Mouse (Mus musculus) bone marrow, adult 2 months (tissue): Measurements from ENCODE around the gene Clptm1l. TPM values are rescaled to one million over a fixed set of nuclear protein-coding genes. Genes with fewer than 3 reads are reported as not detected.

ENCODE experiments used
- H3K27ac ChIP-seq: fragments of 200-500 bp; 2 replicates; pipeline ENCODE4 v1.5.1; 2012; ENCODE audit warnings: low read depth, mild to moderate bottlenecking, control low read depth, inconsistent platforms, low read length; ENCODE audit not compliant: control insufficient read depth, poor library complexity, insufficient read depth
- H3K4me1 ChIP-seq: fragments of 200-500 bp; 2 replicates; pipeline ENCODE4 v1.6.1; 2011; ENCODE audit warnings: low read length; ENCODE audit not compliant: control insufficient read depth, insufficient read depth
- H3K4me3 ChIP-seq: fragments of 200-500 bp; replicated peaks from 2 replicates; pipeline ENCODE3; 2011; ENCODE audit warnings: mild to moderate bottlenecking, low read depth, low read length, control low read depth; ENCODE audit not compliant: control insufficient read depth
- CTCF ChIP-seq: fragments of 200-500 bp; IDR thresholded peaks from 2 replicates; pipeline ENCODE4 v1.5.1; 2011; ENCODE audit warnings: low read length, control low read depth; ENCODE audit not compliant: control insufficient read depth, insufficient read depth
- POLR2A ChIP-seq: fragments of 200-500 bp; IDR thresholded peaks from 2 replicates; pipeline ENCODE4 v1.6.1; 2011; ENCODE audit warnings: low read depth, mild to moderate bottlenecking, control low read depth, low read length, borderline replicate concordance; ENCODE audit not compliant: control insufficient read depth
- WGBS: fragments of 180-500 bp; shearing (Covaris S2); methylation state at CpG from one replicate; pipeline ENCODE4 v1.1.7; 2018; 5-methylcytosine and 5-hydroxymethylcytosine counted together
- polyA plus RNA-seq: library from polyadenylated mRNA; stranded (reverse); fragments of >200 nt; gene quantifications from 2 replicates; pipeline ENCODE4 v1.2.4, GENCODE M21; 2011; ENCODE audit warnings: low replicate concordance; ENCODE audit not compliant: missing spikeins, insufficient read depth, insufficient read length

The Clptm1l gene
- polyA plus RNA-seq, 1 experiment, result 75.7 TPM

- Histone ChIP-seq H3K4me1 (peaks cover 2% of the 10 kb centered on the region; the same call in 1 of the 2 replicates), H3K27ac (no peak overlapping the region), H3K4me3 (peak overlapping the region; percentile 24)
- WGBS, result 62% methylated on average over 4 of the region's 4 CpGs
- TF ChIP-seq POLR2A (no peak), CTCF (no peak)
These were observed 760 bp upstream of the Clptm1l start for GRCm38 (mm10) chr13:73603046-73603445.

GRCm38 (mm10) chr13:73604156-73604957, 551 bp downstream of the Clptm1l start:
- WGBS, result 1% methylated on average over 39 of the region's 39 CpGs

GRCm38 (mm10) chr13:73618406-73618805, 14.6 kb downstream of the Clptm1l start:
- WGBS, result 89% methylated on average over 5 of the region's 5 CpGs
- no peak overlapping the region for H3K27ac ChIP-seq
- H3K4me1 ChIP-seq, result no peaks in the 10 kb centered on the region
- TF ChIP-seq POLR2A, result no peak
- no peak overlapping the region for H3K4me3 ChIP-seq

More at GRCm38 (mm10) chr13:73604156-73604957, 551 bp downstream of the Clptm1l start:
- H3K4me3 ChIP-seq, result peak overlapping the region; percentile 77
- peaks cover 2% of the 10 kb centered on the region; the same call in 1 of the 2 replicates for H3K4me1 ChIP-seq
- no peak for TF ChIP-seq CTCF
- 0 out of 2 replicates have a peak, but pooled peaks have one; percentile 14 for TF ChIP-seq POLR2A
- H3K27ac ChIP-seq, result peak overlapping the region; percentile 67

DNA sequence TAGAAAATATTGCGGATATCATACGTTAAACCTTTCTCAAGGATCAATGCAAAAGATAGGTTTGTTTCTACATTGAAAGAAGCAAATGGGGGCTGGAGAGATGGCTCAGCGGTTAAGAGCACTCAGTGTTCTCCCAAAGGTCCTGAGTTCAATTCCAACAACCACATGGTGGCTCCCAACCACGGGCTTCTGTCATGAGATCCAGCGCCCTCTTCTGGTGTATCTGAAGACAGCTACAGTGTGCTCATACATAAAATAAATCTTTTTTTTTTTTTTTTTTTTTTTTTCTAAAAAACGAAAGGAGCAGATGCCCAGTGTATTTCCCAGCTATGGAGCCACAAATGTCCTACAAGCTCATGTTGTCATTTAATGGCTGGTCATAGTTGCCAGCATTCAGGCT, 16.8 kb downstream of the Clptm1l start:
- no peak overlapping the region for H3K4me3 ChIP-seq
- TF ChIP-seq CTCF (peak; percentile 30), POLR2A (no peak)
- no peak overlapping the region for H3K27ac ChIP-seq
- H3K4me1 ChIP-seq, result no peaks in the 10 kb centered on the region
- 54% methylated on average over 6 of the region's 6 CpGs for WGBS

DNA sequence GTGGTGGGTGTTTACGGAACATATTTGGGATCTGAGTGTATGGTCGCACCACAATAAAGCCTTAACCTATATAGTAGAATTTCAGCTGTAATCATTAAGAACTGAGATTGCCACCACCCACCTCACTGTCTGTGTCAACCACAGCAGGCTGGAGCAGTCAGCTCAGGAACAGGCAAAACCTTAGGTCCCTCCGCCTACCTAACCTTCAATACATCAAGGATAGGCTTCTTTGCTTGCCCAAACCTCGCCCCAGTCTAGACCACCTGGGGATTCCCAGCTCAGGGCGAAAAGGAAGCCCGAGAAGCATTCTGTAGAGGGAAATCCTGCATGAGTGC, 22.6 kb downstream of the Clptm1l start:
- no peak for TF ChIP-seq CTCF
- TF ChIP-seq POLR2A, result no peak
- WGBS, result 42% methylated on average over 6 of the region's 6 CpGs
- H3K27ac ChIP-seq, result no peak overlapping the region
- peaks cover 1% of the 10 kb centered on the region; the same call in 1 of the 2 replicates for H3K4me1 ChIP-seq
- peak overlapping the region; percentile 73 for H3K4me3 ChIP-seq

DNA sequence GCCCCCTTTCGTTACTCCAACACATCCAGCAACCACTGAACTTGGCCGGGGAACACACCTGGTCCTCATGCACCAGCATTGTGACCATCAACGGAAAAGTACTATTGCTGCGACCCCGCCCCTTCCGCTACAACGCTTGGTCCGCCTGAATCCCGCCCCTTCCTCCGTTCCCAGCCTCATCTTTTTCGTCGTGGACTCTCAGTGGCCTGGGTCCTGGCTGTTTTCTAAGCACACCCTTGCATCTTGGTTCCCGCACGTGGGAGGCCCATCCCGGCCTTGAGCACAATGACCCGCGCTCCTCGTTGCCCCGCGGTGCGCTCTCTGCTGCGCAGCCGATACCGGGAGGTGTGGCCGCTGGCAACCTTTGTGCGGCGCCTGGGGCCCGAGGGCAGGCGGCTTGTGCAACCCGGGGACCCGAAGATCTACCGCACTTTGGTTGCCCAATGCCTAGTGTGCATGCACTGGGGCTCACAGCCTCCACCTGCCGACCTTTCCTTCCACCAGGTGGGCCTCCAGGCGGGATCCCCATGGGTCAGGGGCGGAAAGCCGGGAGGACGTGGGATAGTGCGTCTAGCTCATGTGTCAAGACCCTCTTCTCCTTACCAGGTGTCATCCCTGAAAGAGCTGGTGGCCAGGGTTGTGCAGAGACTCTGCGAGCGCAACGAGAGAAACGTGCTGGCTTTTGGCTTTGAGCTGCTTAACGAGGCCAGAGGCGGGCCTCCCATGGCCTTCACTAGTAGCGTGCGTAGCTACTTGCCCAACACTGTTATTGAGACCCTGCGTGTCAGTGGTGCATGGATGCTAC, 23.1 kb downstream of the Clptm1l start, which contains the start of gene Tert:
Tert (plus strand) TSS at position 167 of the 805 bp plus-strand sequence.
- Histone ChIP-seq H3K4me3 (peak within 1 kb of the TSS; percentile 73), H3K27ac (no peak within 1 kb of the TSS), H3K4me1 (peaks cover 1% of the 10 kb centered on the region; the same call in 1 of the 2 replicates)
- 18% methylated on average over 47 of the region's 47 CpGs for whole genome bisulfite sequencing
- TF ChIP-seq POLR2A (0 out of 2 replicates have a peak, but pooled peaks have one; percentile 17), CTCF (peak; percentile 41; the same call in 1 of the 2 replicates)

DNA sequence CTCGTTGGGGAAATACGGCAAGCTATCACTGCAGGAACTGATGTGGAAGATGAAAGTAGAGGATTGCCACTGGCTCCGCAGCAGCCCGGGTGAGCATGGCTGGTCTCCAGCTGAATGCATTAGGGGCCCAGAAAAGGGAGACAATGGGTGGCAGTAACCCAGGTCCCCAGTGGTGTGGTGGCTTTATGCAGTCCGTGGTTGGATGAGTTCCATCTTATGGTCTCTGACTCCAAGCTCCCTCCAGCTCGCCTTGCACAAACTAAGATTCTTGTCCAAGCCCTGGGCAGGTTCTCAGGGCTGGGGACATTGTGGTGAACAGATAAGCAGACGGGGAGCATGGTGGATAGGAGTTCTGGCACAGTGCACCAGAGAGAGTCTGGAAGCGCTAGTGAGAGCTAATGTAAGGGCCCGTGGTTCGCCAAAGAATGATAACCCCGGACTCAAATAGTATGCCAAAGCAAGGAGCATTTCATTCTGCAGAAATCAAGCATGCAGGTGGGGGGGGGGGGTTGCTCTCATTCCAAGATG, 24.8 kb downstream of the Clptm1l start:
- 65% methylated on average over 11 of the region's 11 CpGs for WGBS
- Histone ChIP-seq H3K27ac (no peak overlapping the region), H3K4me3 (no peak overlapping the region), H3K4me1 (peaks cover 1% of the 10 kb centered on the region; the same call in 1 of the 2 replicates)
- TF ChIP-seq POLR2A (no peak), CTCF (no peak)

DNA sequence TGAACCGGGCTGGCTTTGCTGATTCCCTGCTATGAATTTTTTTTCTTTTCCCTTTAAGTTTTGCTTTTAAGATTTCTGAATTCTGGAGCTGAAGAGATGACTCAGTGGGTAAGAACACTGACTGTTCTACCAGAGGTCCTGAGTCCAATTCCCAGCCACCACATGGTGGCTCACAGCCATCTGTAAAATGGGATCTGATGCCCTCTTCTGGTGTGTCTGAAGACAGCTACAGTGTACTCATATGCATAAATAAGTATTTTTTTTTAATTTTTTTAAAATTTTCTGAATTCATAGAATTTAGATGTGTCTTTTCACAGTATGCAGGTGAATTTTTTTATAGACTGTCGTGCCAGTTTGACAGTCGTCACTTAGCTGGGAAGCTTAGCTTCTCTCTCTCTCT, 28.0 kb downstream of the Clptm1l start:
- no peak for TF ChIP-seq POLR2A
- TF ChIP-seq CTCF, result no peak
- Histone ChIP-seq H3K4me3 (no peak overlapping the region), H3K4me1 (peaks cover 1% of the 10 kb centered on the region; the same call in 1 of the 2 replicates), H3K27ac (no peak overlapping the region)
- 84% methylated on average over 3 of the region's 3 CpGs for WGBS
